Comparison of ENCODE assay signal across 9 mouse cellular contexts in the genomic region with DNA sequence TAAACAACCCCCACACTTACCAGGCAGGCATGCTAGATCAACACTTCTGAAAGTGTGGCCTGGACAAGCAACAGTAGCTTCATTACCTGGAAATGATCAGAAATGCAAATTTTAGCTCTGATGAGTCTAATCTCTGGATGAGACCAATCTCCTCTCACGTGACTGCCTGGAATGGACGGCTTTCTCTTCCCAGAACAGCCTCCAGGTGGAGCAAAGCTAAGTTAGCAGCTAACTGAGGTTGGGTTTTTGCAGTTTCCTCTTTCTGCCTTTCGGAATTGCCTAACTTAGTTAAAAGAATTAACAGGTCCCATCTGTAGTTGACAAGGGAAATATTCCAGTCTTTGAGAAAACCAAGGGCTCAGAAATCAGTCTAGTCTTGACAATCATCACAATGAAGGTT. TPM values are rescaled to one million over a fixed set of nuclear protein-coding genes. Genes with fewer than 3 reads are reported as not detected.
DNase-seq lines count a peak whose midpoint lies in the region; ATAC-seq and TF ChIP-seq lines count a peak whose summit lies in the region.
"Had no signal": no experiment of that assay in that cellular context is flagged by ENCODE, and none has a peak within 500 bp of the region (broad histone marks: within the 10 kb centered on the region; RNA-seq: fewer than 3 reads in every experiment).

No protein-coding gene starts in this region.

- H3K27ac ChIP-seq in heart, adult 2 months: no peak overlapping the region
- H3K27ac ChIP-seq in heart, embryonic 12.5 days (ENCODE audit: poor library complexity, severe bottlenecking): no peak overlapping the region
- H3K27ac ChIP-seq in stomach, postnatal 0 days (replicated peaks): no peak overlapping the region

- peak; percentile 45 for TF ChIP-seq CTCF in heart, adult 2 months (IDR thresholded peaks at IDR 0.05)
- TF ChIP-seq CTCF in stomach, postnatal 0 days (IDR thresholded peaks at IDR 0.05; ENCODE audit: low read depth): peak; percentile 73

- no peak for TF ChIP-seq POLR2A in heart, adult 2 months (IDR thresholded peaks at IDR 0.05; ENCODE audit: insufficient read depth, low read depth, low read length)

- DNase-seq in heart, adult 2 months: peak in 1 of 2 experiments; percentile 9
- peak; percentile 15 for DNase-seq in ovary, postnatal 36 days (ENCODE audit: low spot score)
- no peak for DNase-seq in ovary, postnatal 10 days (ENCODE audit: low spot score)
- peak; percentile 41 for DNase-seq in brain, adult 2 months (ENCODE audit: low read depth, low spot score)
- no peak for DNase-seq in stomach, postnatal 0 days (ENCODE audit: low spot score)
- DNase-seq in cerebellum, adult 18-20 months: no peak

- no peaks in the 10 kb centered on the region for H3K36me3 ChIP-seq in heart, adult 2 months (ENCODE audit: control insufficient read depth, insufficient read depth, low read length)
- no peaks in the 10 kb centered on the region for H3K36me3 ChIP-seq in heart, embryonic 12.5 days
- no peaks in the 10 kb centered on the region for H3K36me3 ChIP-seq in stomach, postnatal 0 days (ENCODE audit: control insufficient read depth, insufficient read depth, low read length)

- H3K9ac ChIP-seq in heart, adult 2 months (ENCODE audit: low read depth, low read length): no peak overlapping the region
- H3K9ac ChIP-seq in heart, embryonic 12.5 days: no peak overlapping the region
- H3K9ac ChIP-seq in stomach, postnatal 0 days (ENCODE audit: low read length): no peak overlapping the region

- no peaks in the 10 kb centered on the region for H3K27me3 ChIP-seq in heart, adult 2 months (ENCODE audit: control insufficient read depth, insufficient read depth, low read length)
- peaks cover 14% of the 10 kb centered on the region for H3K27me3 ChIP-seq in heart, embryonic 12.5 days (replicated peaks)
- no peaks in the 10 kb centered on the region for H3K27me3 ChIP-seq in stomach, postnatal 0 days (ENCODE audit: control insufficient read depth, insufficient read depth, low read length)
- H3K27me3 ChIP-seq: megakaryocyte, embryonic 14.5 days had no signal

- H3K79me2 ChIP-seq in heart, adult 2 months (replicated peaks; ENCODE audit: control insufficient read depth, insufficient read depth, low read length): no peaks in the 10 kb centered on the region

- no peak for ATAC-seq in heart, embryonic 12.5 days (ENCODE audit: insufficient number of reproducible peaks, low FRiP score)
- ATAC-seq in stomach, postnatal 0 days (ENCODE audit: low FRiP score, low TSS enrichment): no peak
- ATAC-seq in activated CD4-positive, CD25-positive, alpha-beta regulatory T cell, adult 4 months: no peak

- WGBS in heart, adult 2 months: 10% methylated on average over 3 of the region's 3 CpGs
- WGBS in heart, embryonic 12.5 days: 22% methylated on average over 3 of the region's 3 CpGs
- 29% methylated on average over 3 of the region's 3 CpGs for WGBS in stomach, postnatal 0 days

- intact Hi-C loops in heart, adult 2 months (cut with DNase I): no loop called here

- TF ChIP-seq EP300 in heart, adult 2 months (IDR thresholded peaks at IDR 0.05; ENCODE audit: insufficient read depth, low read depth, low read length): no peak
- TF ChIP-seq EP300 in stomach, postnatal 0 days (optimal IDR thresholded peaks at IDR 0.05): no peak

- H3K9me3 ChIP-seq in heart, embryonic 12.5 days (replicated peaks): no peaks in the 10 kb centered on the region
- no peaks in the 10 kb centered on the region for H3K9me3 ChIP-seq in stomach, postnatal 0 days (ENCODE audit: control insufficient read depth, low read length)
- H3K9me3 ChIP-seq: megakaryocyte, embryonic 14.5 days had no signal

- no peaks in the 10 kb centered on the region for H3K4me1 ChIP-seq in heart, adult 2 months (ENCODE audit: control insufficient read depth, insufficient read depth, low read length)
- no peaks in the 10 kb centered on the region for H3K4me1 ChIP-seq in heart, embryonic 12.5 days (replicated peaks)
- H3K4me1 ChIP-seq in stomach, postnatal 0 days (replicated peaks; ENCODE audit: control insufficient read depth, insufficient read depth): no peaks in the 10 kb centered on the region

- H3K4me3 ChIP-seq in heart, adult 2 months: no peak overlapping the region
- no peak overlapping the region for H3K4me3 ChIP-seq in heart, embryonic 12.5 days
- H3K4me3 ChIP-seq in stomach, postnatal 0 days (ENCODE audit: low read depth, low read length): no peak overlapping the region
- H3K4me3 ChIP-seq: megakaryocyte, embryonic 14.5 days had no signal

- H3K4me2 ChIP-seq in heart, embryonic 12.5 days: no peak overlapping the region
- no peak overlapping the region for H3K4me2 ChIP-seq in stomach, postnatal 0 days (replicated peaks; ENCODE audit: low read depth)

RNA-seq across cellular contexts. Expression of gene Ptger2, which starts 8.1 kb away (rescaled TPM):
- under 1 TPM; 0.13 to 0.20 TPM for total RNA-seq in heart, adult 2 months (2021)
- polyA plus RNA-seq in heart, adult 2 months (2012; rRNA removed): 0.15 and 0.51 TPM in 2 replicates
- polyA plus RNA-seq in heart, embryonic 12.5 days (2016; fragmentation: Nextera tagmentation; extraction: Ambion mirVana): 0.04 TPM in 1 of 2 replicates, not detected in the other
- polyA plus RNA-seq in stomach, postnatal 0 days (2015; fragmentation: Nextera tagmentation; extraction: Ambion mirVana): 1.4 and 1.6 TPM in 2 replicates
- polyA plus RNA-seq in activated CD4-positive, CD25-positive, alpha-beta regulatory T cell, adult 4 months (2017; shearing (Covaris generic)): 10 to 100 TPM; 36.1 to 41.2 TPM

Comparison
In these comparisons a context has a peak if more than half of its experiments do, and no peak if none do; other contexts are left out.
1. DNase-seq: peak in ovary, postnatal 36 days (single experiment) and brain, adult 2 months (single experiment); none in ovary, postnatal 10 days (single experiment), stomach, postnatal 0 days (single experiment) and cerebellum, adult 18-20 months (0 of 2).
2. RNA of gene Ptger2, which starts 8.1 kb away (polyA plus RNA-seq): 36.1 to 41.2 TPM in activated CD4-positive, CD25-positive, alpha-beta regulatory T cell, adult 4 months; 1.4 to 1.6 TPM in stomach, postnatal 0 days, 0.15 to 0.51 TPM in heart, adult 2 months and 0.04 TPM in heart, embryonic 12.5 days; every median in the first group is over 10 times any median in the second.